Mouse (Mus musculus) limb, embryonic 10.5 days (tissue): ENCODE measurements around the gene Vhl. TPM values are rescaled to one million over a fixed set of nuclear protein-coding genes. Genes with fewer than 3 reads are reported as not detected.

Source experiments
- DNase-seq: peaks from one replicate; pipeline ENCODE4 v3.0.0-alpha.2; 2017; ENCODE audit warnings: low spot score
- H3K27ac ChIP-seq: fragments of 300-500 bp; sonication (generic); 2 replicates; pipeline ENCODE4 v1.5.1; 2016; ENCODE audit warnings: mild to moderate bottlenecking
- H3K27me3 ChIP-seq: fragments of 300-500 bp; sonication (generic); 2 replicates; pipeline ENCODE4 v1.6.1; 2016; ENCODE audit warnings: low read depth, mild to moderate bottlenecking; ENCODE audit not compliant: poor library complexity, severe bottlenecking
- H3K36me3 ChIP-seq: fragments of 300-500 bp; sonication (generic); 2 replicates; pipeline ENCODE4 v1.6.1; 2016; ENCODE audit warnings: mild to moderate bottlenecking, moderate library complexity
- H3K4me1 ChIP-seq: fragments of 300-500 bp; sonication (generic); 2 replicates; pipeline ENCODE4 v1.6.1; 2016
- H3K4me3 ChIP-seq: fragments of 300-500 bp; sonication (generic); 2 replicates; pipeline ENCODE4 v1.5.1; 2016; ENCODE audit warnings: mild to moderate bottlenecking, moderate library complexity
- H3K9me3 ChIP-seq: fragments of 300-500 bp; sonication (generic); replicated peaks from 2 replicates; pipeline ENCODE4 v1.6.1; 2016; ENCODE audit warnings: mild to moderate bottlenecking
- WGBS: fragments of 180-500 bp; shearing (Covaris S2); methylation state at CpG from one replicate; pipeline ENCODE4 v1.1.7; 2016; 5-methylcytosine and 5-hydroxymethylcytosine counted together
- polyA plus RNA-seq: library from polyadenylated mRNA; unstranded; fragments of >200 nt; fragmentation: Nextera tagmentation; extraction: Ambion mirVana; gene quantifications from 2 replicates; pipeline ENCODE4 v1.2.1, GENCODE M21; 2016

The Vhl gene
- 41.4 and 47.7 TPM in 2 replicates for polyA plus RNA-seq

DNA sequence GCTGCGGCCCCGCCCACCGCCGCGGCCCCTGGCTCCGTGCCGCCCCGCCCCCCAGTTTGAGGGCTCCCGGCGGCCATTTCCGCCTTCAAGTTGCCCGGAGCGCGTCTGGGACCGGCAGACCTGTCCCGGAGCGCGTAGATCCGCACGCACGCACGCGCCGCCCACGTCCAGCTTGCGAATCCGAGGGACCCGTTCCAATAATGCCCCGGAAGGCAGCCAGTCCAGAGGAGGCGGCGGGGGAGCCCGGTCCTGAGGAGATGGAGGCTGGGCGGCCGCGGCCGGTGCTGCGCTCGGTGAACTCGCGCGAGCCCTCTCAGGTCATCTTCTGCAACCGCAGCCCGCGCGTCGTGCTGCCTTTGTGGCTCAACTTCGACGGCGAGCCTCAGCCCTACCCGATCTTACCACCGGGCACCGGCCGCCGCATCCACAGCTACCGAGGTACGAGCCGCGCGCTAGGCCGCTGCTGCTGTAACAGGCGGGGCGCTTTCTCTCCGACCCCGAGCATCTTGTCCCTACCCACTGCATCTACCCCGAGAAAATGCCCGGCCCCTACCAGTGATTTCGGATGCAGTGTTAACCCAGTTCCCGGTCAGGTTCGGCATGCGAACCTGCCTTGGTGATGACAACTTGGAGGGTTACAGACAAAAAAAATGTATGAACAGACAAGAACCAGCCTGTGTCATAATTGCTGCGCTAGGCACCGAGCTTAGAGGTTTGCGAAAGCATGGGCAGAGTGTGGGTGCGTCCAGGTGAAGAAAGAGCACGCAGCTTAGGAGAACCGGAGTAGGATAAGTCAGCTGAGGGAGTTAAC, at the start of gene Vhl:
Vhl (plus strand) TSS at position 19 of the 811 bp plus-strand sequence.
- Histone ChIP-seq H3K27ac (peak within 1 kb of the TSS; percentile 96), H3K36me3 (peaks cover 31% of the 10 kb centered on the region), H3K4me1 (peaks cover 23% of the 10 kb centered on the region), H3K27me3 (no peaks in the 10 kb centered on the region), H3K9me3 (no peaks in the 10 kb centered on the region), H3K4me3 (peak within 1 kb of the TSS; percentile 82)
- WGBS = under 1% methylated on average over 76 of the region's 76 CpGs
- DNase-seq = peak; percentile 92

DNA sequence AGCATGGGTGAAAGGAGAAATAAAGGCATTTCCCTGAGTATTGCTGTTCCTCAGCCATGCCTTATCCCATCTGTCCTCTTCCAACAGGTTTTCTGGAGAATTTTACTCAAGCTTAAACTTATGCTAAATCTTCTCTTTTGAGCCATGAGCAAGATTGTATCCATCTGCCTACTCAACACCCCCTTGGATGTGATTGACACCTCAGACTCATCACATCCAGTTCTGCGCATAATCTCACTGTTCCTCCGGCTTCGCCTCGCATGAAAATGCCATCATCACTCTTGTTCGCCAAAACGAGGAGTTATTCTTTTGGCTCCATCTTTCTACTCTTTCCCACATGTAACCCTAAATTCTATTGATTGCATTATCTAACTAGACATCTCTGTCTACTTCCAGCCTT, 47.7 kb upstream of the Vhl start:
- Histone ChIP-seq H3K27ac (no peak overlapping the region), H3K4me1 (no peaks in the 10 kb centered on the region), H3K4me3 (no peak overlapping the region), H3K36me3 (peaks cover 80% of the 10 kb centered on the region), H3K9me3 (no peaks in the 10 kb centered on the region), H3K27me3 (no peaks in the 10 kb centered on the region)
- 97% methylated on average over 6 of the region's 6 CpGs for WGBS
- DNase-seq = no peak

DNA sequence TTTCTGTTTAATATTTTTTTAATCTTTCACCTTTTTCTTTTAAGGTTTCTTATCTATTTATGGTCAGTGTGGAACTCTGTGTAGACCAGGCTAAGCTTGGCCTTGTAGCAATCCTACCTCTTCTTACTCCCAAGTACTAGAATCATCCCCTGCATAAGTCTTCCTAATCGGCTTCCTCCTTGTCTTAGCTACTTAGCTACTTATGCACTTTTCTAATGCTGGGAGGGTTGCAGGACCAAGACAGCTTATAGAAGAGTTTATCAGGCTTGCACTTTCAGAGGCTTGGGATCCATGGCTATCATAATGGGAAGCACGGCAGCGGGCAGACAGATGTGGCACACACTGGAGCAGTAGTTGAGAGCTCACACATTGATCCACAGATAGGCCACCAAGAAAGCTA, 44.5 kb upstream of the Vhl start:
- DNase-seq = no peak
- H3K4me1 ChIP-seq = no peaks in the 10 kb centered on the region
- H3K9me3 ChIP-seq = no peaks in the 10 kb centered on the region
- no peak overlapping the region for H3K4me3 ChIP-seq
- H3K27me3 ChIP-seq = no peaks in the 10 kb centered on the region
- WGBS = 93% methylated on average over 3 of the region's 3 CpGs
- H3K27ac ChIP-seq = no peak overlapping the region
- H3K36me3 ChIP-seq = peaks cover 74% of the 10 kb centered on the region

DNA sequence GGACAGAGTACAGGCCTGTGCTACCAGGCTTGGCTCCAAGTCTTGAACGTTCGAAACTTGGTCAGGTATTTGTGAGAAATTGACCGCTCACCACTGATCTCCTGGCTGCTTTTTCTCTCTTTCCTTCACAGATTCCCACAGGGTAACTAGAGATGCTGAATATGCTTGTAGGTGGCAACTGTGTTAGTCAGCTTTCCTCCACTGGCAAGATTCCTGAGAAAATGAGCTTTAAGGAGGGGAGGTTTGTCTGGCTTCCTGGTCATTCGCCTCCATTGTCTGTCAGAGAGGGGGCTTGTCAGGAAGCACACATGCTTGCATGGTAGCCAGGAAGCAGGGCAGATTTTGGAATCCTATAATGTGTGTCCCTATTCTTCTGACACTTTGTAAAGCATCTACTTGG, 40.7 kb upstream of the Vhl start:
- no peaks in the 10 kb centered on the region for H3K9me3 ChIP-seq
- no peak overlapping the region for H3K27ac ChIP-seq
- no peaks in the 10 kb centered on the region for H3K4me1 ChIP-seq
- WGBS = 95% methylated on average over 4 of the region's 4 CpGs
- H3K36me3 ChIP-seq = peaks cover 73% of the 10 kb centered on the region
- no peaks in the 10 kb centered on the region for H3K27me3 ChIP-seq
- H3K4me3 ChIP-seq = no peak overlapping the region
- no peak for DNase-seq

DNA sequence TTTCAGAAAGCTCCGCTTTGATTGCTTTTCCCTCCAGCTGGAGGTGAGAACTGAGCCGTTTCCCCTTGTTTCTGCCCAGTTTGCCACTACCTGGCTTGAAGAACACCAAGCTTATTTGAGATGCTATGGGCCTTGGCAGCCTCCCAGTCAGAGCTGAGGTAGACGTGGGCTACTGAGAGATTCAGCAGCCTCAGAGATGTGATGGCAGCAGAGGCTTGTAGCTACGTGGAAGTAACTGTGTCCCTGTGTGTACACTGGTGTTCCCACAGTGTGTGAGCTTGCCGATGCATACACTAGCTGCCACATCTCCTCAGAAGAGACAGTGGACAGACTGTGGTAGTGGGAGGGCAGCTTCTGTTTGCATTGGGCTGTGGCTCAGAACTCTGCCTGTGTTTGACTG, 38.7 kb upstream of the Vhl start:
- WGBS = 95% methylated on average over 5 of the region's 5 CpGs
- Histone ChIP-seq H3K4me3 (no peak overlapping the region), H3K27me3 (no peaks in the 10 kb centered on the region), H3K36me3 (peaks cover 77% of the 10 kb centered on the region), H3K4me1 (no peaks in the 10 kb centered on the region), H3K9me3 (no peaks in the 10 kb centered on the region), H3K27ac (no peak overlapping the region)
- no peak for DNase-seq

DNA sequence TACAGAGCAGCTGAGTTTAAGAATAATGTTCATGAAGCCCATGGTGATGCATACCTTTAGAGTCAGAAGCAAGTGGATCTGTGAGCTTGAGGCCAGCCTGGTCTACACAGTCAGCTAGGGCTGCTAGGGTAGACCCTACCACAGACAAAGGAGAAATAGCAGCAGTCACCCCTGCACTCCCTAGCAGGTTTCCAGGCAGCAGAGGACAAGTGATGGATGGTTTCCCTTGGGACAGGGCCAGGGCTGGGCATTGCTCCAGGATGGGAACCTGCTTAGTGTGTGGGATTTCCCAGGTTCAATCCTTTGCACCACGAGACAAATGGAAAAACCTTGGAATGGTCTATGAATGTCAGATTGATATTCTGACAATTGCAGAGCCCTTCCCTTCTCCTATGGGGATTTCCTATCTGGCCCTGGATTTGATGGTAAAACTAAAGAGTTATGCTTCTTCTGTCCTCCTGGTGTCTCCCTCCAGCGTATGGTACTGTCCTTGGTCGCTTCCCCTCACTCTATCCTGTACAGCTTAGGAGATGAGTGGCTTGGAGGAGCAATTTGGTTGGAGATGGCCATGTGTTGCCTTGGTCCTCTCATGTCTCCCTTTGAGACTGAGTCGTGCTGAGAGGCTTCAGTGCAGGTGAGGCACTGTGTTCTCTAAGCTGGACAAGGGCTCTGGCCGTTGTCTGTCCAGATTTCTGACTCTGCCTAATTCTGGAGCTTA, 37.1 kb upstream of the Vhl start:
- no peaks in the 10 kb centered on the region for H3K9me3 ChIP-seq
- H3K4me3 ChIP-seq = no peak overlapping the region
- peaks cover 70% of the 10 kb centered on the region for H3K36me3 ChIP-seq
- H3K4me1 ChIP-seq = no peaks in the 10 kb centered on the region
- no peak for DNase-seq
- WGBS = 82% methylated on average over 5 of the region's 5 CpGs
- H3K27me3 ChIP-seq = no peaks in the 10 kb centered on the region
- H3K27ac ChIP-seq = no peak overlapping the region

DNA sequence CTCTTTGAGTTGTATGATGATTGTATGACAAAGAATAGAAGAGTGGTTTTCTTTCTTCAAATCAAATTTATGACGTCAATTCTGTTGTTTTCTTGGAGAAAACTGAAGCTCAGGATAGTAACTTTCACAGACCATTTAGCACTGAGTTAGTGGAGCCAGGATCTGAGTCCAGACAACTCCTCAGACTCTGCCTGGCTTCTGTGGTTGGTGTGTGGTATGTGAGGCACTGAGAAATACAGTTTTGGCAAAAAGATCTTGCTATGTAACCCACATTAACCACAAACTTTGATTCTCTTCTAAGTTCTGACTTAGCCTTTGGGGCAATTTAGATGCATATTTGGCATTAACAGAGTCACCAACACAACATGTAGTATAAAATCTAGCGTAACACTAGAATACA, 31.1 kb upstream of the Vhl start:
- 98% methylated on average over 2 of the region's 2 CpGs for WGBS
- Histone ChIP-seq H3K9me3 (no peaks in the 10 kb centered on the region), H3K4me3 (no peak overlapping the region), H3K27ac (no peak overlapping the region), H3K4me1 (no peaks in the 10 kb centered on the region), H3K27me3 (no peaks in the 10 kb centered on the region), H3K36me3 (peaks cover 66% of the 10 kb centered on the region)
- no peak for DNase-seq

DNA sequence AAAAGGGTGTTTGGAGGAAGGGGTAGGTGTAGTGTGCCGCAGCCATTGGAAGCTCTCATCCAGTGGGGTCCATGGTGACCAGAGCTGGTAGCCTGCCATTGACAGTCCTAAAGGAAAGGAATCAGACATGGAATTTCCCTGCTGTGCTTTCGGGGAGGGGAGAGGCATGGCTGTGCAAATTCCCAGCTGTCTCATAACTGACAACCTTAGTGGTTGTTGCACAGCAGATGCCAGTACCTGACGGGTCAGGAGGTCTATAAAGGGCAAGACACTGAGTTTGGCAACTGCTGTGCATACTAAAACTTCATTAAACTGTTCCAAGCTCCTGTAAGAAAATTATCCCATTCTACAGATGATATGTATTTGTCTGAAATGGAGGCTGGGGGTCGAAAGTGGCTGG, 25.8 kb upstream of the Vhl start:
- no peak overlapping the region for H3K27ac ChIP-seq
- WGBS = 97% methylated on average over 4 of the region's 4 CpGs

DNA sequence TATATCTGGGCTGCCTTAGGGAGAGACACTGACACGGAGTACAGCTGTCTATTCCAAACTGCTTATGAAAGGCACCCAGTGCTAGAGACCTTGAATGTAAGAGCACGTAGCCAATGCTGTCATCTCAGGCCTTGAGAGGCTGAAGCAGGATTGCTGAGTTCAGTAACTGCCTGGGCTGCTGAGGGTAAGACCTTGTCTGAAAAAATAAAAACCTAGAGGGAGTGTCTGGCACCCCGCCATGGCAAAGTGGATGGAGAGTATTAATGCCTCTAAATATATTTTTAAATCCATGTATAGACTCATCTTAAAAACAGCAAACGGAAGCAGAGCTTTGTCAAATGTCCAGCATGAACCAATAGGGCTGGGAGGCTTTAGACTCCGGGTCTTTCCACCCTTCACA, 23.9 kb upstream of the Vhl start:
- Histone ChIP-seq H3K4me3 (no peak overlapping the region), H3K27me3 (no peaks in the 10 kb centered on the region), H3K27ac (no peak overlapping the region), H3K4me1 (peaks cover 14% of the 10 kb centered on the region), H3K9me3 (no peaks in the 10 kb centered on the region), H3K36me3 (peaks cover 23% of the 10 kb centered on the region)
- 87% methylated on average over 5 of the region's 5 CpGs for WGBS
- DNase-seq = no peak

More for the DNA sequence above, 25.8 kb upstream of the Vhl start:
- DNase-seq = no peak
- Histone ChIP-seq H3K9me3 (no peaks in the 10 kb centered on the region), H3K4me3 (no peak overlapping the region), H3K4me1 (peaks cover 8% of the 10 kb centered on the region), H3K36me3 (peaks cover 36% of the 10 kb centered on the region), H3K27me3 (no peaks in the 10 kb centered on the region)

DNA sequence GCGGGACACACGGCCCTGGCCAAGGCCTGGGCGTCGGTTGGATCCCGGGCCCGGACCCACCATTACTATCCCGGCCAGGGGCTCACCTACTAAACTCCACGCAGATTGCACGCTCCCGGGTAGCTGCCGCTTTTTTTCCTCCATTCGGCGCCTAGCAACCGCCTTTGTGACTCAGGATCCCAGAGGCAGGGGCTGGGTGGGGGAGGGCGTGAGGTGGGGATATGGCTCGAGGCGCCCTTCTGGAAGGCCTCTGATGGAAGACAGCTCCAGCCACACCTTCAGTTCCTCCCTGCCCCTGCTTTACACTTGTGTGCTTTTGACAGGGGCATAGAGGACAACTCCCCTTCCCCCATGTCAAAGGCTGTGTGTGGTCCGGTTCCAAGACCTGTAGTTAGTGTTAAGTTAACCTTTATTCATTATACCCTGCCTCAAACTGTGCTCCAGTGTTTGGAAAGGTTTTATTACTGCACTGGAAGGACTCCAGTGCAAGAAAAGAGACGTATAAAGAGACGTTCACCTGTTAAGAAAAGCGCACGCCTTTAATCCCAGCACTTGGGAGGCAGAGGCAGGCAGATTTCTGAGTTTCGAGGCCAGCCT, 23.1 kb upstream of the Vhl start, which contains the start of gene Fancd2os:
Fancd2os (minus strand) TSS at position 173 of the 597 bp plus-strand sequence.
- Histone ChIP-seq H3K27me3 (no peaks in the 10 kb centered on the region), H3K4me1 (peaks cover 21% of the 10 kb centered on the region), H3K9me3 (no peaks in the 10 kb centered on the region), H3K36me3 (peaks cover 20% of the 10 kb centered on the region), H3K4me3 (0 out of 2 replicates have a peak within 1 kb of the TSS, but pooled peaks have one; percentile 15), H3K27ac (peak within 1 kb of the TSS; percentile 46; the same call in 1 of the 2 replicates)
- DNase-seq = peak; percentile 48
- 47% methylated on average over 23 of the region's 23 CpGs for WGBS

DNA sequence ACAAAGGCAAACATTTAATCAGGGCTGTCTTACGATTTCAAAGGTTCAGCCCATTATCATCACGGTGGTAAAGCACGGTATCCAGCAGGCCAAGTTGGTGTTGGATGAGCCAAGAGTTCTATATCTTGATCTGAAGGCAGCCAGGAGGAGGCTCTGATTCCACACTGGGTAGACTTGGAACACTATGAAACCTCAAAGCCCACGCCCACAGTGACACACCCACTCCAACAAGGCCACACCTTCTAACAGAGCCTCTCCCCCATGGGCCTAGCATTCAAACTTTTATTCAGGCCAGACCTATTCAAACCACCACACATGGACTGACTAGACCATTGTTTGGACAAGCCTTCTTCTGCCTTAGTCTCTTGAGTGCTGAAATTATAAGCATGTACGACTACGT, 20.9 kb upstream of the Vhl start:
- no peak overlapping the region for H3K27ac ChIP-seq
- whole genome bisulfite sequencing = 91% methylated on average over 6 of the region's 6 CpGs
- H3K36me3 ChIP-seq = peaks cover 17% of the 10 kb centered on the region
- no peaks in the 10 kb centered on the region for H3K27me3 ChIP-seq
- H3K4me1 ChIP-seq = peaks cover 29% of the 10 kb centered on the region
- no peaks in the 10 kb centered on the region for H3K9me3 ChIP-seq
- DNase-seq = no peak
- H3K4me3 ChIP-seq = no peak overlapping the region

DNA sequence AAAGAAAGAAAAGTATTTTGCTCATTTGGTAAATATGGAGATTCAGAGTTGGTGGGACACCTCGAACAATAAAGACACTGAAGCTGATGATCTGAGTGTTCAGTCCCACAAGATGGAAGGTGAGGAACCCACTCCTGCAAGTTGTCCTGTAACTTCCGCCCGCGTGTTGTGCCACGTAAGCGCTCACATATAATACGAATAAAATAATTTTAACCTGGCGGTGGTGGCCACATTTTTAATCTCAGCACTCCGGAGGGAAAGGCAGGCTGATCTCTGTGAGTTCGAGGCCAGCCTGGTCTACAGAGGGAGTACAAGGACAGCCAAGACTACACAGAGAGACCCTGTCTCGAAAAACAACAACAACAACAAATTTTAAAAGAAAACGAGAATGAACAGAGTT, 19.8 kb upstream of the Vhl start:
- peak; percentile 44 for DNase-seq
- WGBS = 52% methylated on average over 12 of the region's 12 CpGs
- peak overlapping the region; percentile 92 for H3K27ac ChIP-seq
- H3K4me3 ChIP-seq = peak overlapping the region; percentile 84
- peaks cover 29% of the 10 kb centered on the region for H3K4me1 ChIP-seq
- peaks cover 22% of the 10 kb centered on the region for H3K36me3 ChIP-seq
- no peaks in the 10 kb centered on the region for H3K27me3 ChIP-seq
- no peaks in the 10 kb centered on the region for H3K9me3 ChIP-seq
